Mouse (Mus musculus): Measurements from ENCODE around the gene Slc4a11. TPM values are rescaled to one million over a fixed set of nuclear protein-coding genes. Genes with fewer than 3 reads are reported as not detected.
"Not testable (repeated sequence)": the region's sequence is repeated elsewhere in the genome, so short reads cannot be mapped to it uniquely, and the experiment has no call there.

Slc4a11 gene
- polyA plus RNA-seq, 1 experiment from 2014 or later: 0.14 TPM

DNA sequence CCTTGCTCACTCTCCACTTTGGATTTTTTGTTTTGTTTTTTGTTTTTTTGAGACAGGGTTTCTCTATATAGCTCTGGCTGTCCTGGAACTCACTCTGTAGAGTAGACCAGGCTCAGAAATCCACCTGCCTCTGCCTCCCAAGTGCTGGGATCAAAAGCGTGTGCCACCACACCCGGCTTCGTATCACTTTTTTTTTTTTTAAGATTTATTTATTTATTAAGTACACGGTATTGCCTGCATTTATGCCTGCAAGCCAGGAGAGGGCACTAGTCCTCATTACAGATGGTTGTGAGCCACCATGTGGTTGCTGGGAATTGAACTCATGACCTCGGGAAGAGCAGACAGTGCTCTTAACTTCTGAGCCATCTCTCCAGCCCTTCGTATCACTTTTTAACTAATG is 48.3 kb downstream of the Slc4a11 start:
- H3K9ac ChIP-seq; H3K4me3 ChIP-seq (replicated peaks); H3K27ac ChIP-seq; H3K4me2 ChIP-seq; H3K9me3 ChIP-seq (replicated peaks); DNase-seq; H3K27me3 ChIP-seq; ATAC-seq (ENCODE audit: low read depth): not testable (repeated sequence)
- WGBS (ENCODE audit: insufficient replicate concordance): 69% methylated on average over 6 of the region's 6 CpGs
- Histone ChIP-seq H3K4me1 (replicated peaks) (peaks cover 12% of the 10 kb centered on the region), H3K36me3 (peaks cover 22% of the 10 kb centered on the region)

DNA sequence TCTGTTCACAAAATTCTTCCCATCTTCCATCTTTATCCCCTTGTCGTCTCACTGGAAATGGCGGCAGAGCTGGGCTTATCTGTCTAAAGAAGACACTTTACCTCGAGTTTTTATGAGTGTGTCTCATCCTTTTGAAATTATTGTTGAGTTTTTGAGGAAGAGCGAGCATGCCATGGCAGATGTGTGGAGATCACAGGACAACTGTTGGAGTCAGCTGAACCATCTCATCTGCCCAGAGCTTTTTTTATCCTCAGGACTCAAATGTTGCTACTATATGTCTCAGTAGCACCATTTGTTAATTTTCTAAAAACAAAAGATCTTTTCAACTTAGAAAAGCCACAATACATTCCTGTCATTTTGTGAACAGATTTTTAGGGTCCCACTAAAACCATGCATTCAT is 52.1 kb downstream of the Slc4a11 start:
- WGBS (ENCODE audit: insufficient replicate concordance): 58% methylated on average over 4 of the region's 4 CpGs
- Histone ChIP-seq H3K9ac (no peak overlapping the region), H3K4me3 (replicated peaks) (no peak overlapping the region), H3K4me1 (replicated peaks) (peaks cover 18% of the 10 kb centered on the region), H3K9me3 (replicated peaks) (no peaks in the 10 kb centered on the region), H3K27ac (no peak overlapping the region), H3K27me3 (peaks cover 20% of the 10 kb centered on the region), H3K36me3 (0 out of 2 replicates have a peak, but pooled peaks cover 5% of the 10 kb centered on the region), H3K4me2 (no peak overlapping the region)
- DNase-seq (no peak), ATAC-seq (ENCODE audit: low read depth) (no peak)

DNA sequence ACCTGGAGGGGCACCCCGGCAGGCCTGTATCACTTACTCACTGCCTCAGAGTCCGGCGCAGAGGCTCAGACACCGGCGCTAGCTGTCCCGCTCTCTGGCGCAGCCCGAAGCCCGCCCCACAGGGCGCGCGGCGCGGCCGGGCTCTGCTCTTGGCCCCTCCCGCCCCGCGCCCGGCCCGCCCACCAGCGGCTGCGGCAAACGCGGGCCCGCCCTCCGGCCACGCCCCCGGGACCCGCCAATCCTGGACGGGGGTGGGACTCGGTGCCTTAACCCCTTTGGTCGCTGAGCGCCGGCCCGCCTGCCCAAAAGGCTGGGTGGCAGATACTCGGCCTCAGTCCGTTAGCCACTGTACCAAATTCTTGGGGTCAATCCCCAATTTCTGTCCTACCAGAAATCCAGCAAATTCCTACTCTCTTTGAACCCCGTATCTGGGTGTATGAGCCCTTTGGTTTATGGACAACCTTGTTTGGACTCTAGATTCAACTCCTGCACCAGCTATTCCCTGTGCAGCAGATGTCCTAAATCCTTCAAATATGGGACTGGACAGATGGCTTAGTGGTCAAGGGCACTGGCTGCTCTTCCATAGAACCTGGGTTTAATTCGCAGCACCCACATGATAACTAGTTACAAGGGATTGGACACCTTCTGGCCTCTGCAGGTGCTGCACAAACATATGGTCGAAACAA is 54.5 kb downstream of the Slc4a11 start, which contains the start of gene Lzts3:
Lzts3 (minus strand) TSS at position 120 of the 686 bp plus-strand sequence.
- ATAC-seq (ENCODE audit: low read depth) (peak; percentile 97), DNase-seq (peak; percentile 93)
- Histone ChIP-seq H3K4me2 (peak within 1 kb of the TSS; percentile 98), H3K9ac (peak within 1 kb of the TSS; percentile 82), H3K36me3 (0 out of 2 replicates have a peak, but pooled peaks cover 5% of the 10 kb centered on the region), H3K4me1 (replicated peaks) (peaks cover 27% of the 10 kb centered on the region), H3K4me3 (replicated peaks) (peak within 1 kb of the TSS; percentile 69), H3K27ac (no peak within 1 kb of the TSS), H3K27me3 (peaks cover 42% of the 10 kb centered on the region), H3K9me3 (replicated peaks) (no peaks in the 10 kb centered on the region)
- WGBS (ENCODE audit: insufficient replicate concordance): 2% methylated on average over 40 of the region's 40 CpGs

DNA sequence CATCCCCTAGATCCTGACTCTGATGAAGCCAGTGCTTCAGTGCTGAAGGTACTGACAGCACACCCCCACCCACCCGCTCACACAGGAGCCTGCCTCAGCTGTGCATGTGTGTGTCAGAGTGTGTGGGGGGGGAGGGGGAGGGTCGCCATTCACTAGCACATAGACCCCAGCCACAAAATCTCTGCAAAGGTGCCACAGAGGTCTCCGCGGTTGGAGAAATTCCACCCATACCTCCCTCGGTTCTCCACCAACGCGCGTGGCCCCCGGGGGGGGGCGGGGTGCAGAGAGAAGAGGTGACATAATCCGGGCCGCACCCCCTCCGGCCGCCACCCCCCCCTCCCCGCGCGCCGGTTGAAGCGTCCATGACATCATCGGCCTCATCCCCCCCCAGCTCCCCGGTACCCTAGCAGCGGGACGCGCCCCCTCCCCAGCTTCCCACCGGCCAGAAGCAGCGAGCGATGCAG is 55.1 kb downstream of the Slc4a11 start:
- peaks cover 48% of the 10 kb centered on the region for H3K27me3 ChIP-seq
- H3K27ac ChIP-seq: no peak overlapping the region
- H3K4me1 ChIP-seq (replicated peaks): peaks cover 28% of the 10 kb centered on the region
- DNase-seq (no peak), ATAC-seq (ENCODE audit: low read depth) (0 out of 2 replicates have a peak, but pooled peaks have one; percentile 0)
- peak overlapping the region; percentile 98 for H3K4me2 ChIP-seq
- 3% methylated on average over 16 of the region's 27 CpGs for WGBS (ENCODE audit: insufficient replicate concordance)
- 0 out of 2 replicates have a peak, but pooled peaks cover 5% of the 10 kb centered on the region for H3K36me3 ChIP-seq
- H3K9ac ChIP-seq: peak overlapping the region; percentile 82
- peak overlapping the region; percentile 69 for H3K4me3 ChIP-seq (replicated peaks)
- H3K9me3 ChIP-seq (replicated peaks): no peaks in the 10 kb centered on the region

DNA sequence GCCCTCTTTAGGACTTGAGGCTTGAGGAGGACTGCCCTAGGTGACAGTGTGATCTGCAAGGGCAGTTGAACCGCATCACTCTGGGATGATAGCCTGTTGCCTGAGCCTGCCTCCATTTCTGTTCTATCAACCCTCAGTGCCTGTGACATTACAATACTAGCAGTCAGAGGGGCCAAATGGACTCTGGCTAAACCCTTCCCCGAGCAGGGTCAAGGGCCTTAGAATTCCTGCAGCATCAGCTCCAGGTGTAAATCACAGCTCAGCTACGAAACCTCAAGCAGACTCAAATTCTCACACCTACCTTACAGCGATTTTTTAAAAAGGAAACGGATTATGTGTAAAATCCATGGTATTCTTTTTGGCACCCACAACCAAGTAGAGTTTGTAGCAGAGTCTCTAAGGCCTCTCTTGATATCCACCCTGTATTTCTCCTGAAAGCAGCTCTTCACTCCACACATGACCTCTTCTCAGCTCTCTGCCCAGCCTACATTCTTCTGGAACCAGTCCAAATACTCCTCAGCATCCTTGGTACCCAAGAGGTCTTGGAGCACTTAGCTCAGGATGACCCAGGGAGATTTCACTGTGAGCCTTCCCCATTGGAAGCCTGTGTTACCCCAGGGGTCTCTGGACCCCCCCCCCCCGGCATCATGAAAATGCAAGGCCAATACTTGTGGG is 55.8 kb downstream of the Slc4a11 start:
- H3K27ac ChIP-seq: no peak overlapping the region
- no peaks in the 10 kb centered on the region for H3K9me3 ChIP-seq (replicated peaks)
- peak overlapping the region; percentile 98 for H3K4me2 ChIP-seq
- no peaks in the 10 kb centered on the region for H3K36me3 ChIP-seq
- DNase-seq: no peak
- H3K9ac ChIP-seq: no peak overlapping the region
- H3K4me3 ChIP-seq (replicated peaks): peak overlapping the region; percentile 69; the same call in 1 of the 2 replicates
- H3K27me3 ChIP-seq: peaks cover 55% of the 10 kb centered on the region
- WGBS (ENCODE audit: insufficient replicate concordance): 62% methylated on average over 6 of the region's 6 CpGs
- no peak for ATAC-seq (ENCODE audit: low read depth)
- H3K4me1 ChIP-seq (replicated peaks): peaks cover 28% of the 10 kb centered on the region

DNA sequence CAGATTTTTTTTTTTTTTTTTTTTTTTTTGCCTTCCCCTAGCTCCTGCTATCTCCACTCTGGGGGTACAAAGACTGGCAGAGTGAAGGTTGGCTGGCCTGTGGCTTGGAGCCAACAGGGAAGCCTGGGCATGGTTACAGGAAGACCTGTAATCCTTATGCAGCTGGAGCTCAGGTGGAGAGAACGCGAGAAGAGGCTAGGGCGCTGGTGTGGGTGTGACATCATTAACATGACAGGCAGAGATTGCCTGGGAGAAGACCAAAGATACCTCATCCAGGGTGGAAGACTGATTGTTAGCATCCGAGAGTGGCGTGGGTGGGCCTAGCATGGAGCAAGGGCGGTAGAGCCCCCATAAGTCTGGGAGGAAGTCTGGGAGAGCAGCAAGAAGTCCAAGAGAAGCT is 58.0 kb downstream of the Slc4a11 start:
- H3K4me2 ChIP-seq: no peak overlapping the region
- H3K27me3 ChIP-seq: peaks cover 77% of the 10 kb centered on the region
- WGBS (ENCODE audit: insufficient replicate concordance): 63% methylated on average over 6 of the region's 6 CpGs

DNA sequence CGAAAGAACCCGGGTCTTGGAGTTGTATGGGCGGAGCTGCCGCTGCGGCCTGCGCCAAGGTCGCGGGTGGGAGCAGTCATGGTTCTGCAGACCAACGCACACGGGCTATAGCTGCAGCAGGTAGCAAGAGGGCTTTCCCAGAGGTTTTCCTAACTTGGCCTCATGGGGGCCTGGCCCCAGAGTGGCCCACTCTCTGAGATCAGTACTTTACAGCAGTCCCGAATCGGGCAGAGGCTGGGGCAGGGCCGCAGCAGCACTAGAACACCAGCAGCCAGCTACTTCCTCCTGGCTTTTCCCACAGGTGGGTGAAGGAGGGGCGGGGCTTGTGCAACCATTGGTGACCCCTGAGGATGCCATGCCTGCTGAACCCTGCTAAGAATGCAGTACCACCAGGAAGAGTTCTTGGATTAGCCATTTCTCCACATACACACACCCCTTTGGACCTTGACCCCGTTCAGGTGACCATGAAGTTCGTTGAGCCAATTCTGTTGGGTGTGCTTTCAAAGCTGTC is 59.2 kb downstream of the Slc4a11 start:
- peak overlapping the region; percentile 28 for H3K4me2 ChIP-seq
- H3K4me1 ChIP-seq (replicated peaks): peaks cover 44% of the 10 kb centered on the region
- no peak overlapping the region for H3K9ac ChIP-seq
- DNase-seq (no peak), ATAC-seq (ENCODE audit: low read depth) (no peak)
- WGBS (ENCODE audit: insufficient replicate concordance): 33% methylated on average over 16 of the region's 16 CpGs
- H3K4me3 ChIP-seq (replicated peaks): no peak overlapping the region
- H3K27me3 ChIP-seq: peaks cover 88% of the 10 kb centered on the region
- no peak overlapping the region for H3K27ac ChIP-seq
- H3K9me3 ChIP-seq (replicated peaks): no peaks in the 10 kb centered on the region
- no peaks in the 10 kb centered on the region for H3K36me3 ChIP-seq

More for the DNA sequence above, 58.0 kb downstream of the Slc4a11 start:
- Histone ChIP-seq H3K4me1 (replicated peaks) (peaks cover 48% of the 10 kb centered on the region), H3K36me3 (no peaks in the 10 kb centered on the region), H3K9ac (no peak overlapping the region), H3K9me3 (replicated peaks) (no peaks in the 10 kb centered on the region), H3K4me3 (replicated peaks) (no peak overlapping the region), H3K27ac (no peak overlapping the region)
- no peak for DNase-seq
- no peak for ATAC-seq (ENCODE audit: low read depth)

DNA sequence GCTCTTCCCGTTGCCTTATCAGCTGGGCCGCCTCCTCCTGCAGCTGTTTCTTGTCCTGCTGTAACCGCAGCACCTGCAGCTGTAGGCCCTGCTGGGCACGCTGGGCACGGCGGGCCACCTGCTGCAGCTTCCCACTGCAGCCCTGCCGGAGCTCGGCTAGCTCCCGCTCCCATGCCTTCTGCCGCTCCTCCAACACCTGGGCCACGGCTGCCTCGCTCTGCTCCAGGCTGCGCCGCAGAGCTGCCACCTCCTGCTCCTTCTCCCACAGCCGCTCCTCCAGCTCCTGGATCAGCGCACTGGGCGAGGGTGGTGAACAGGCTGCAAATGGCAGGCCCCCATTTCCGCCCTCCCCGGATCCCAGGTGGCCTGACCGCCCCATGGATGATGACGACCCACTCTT is 61.5 kb downstream of the Slc4a11 start:
- peak overlapping the region; percentile 58 for H3K4me2 ChIP-seq
- H3K27ac ChIP-seq: no peak overlapping the region
- peak overlapping the region; percentile 25 for H3K4me3 ChIP-seq (replicated peaks)
- H3K9ac ChIP-seq: peak overlapping the region; percentile 36; the same call in 1 of the 2 replicates
- no peaks in the 10 kb centered on the region for H3K9me3 ChIP-seq (replicated peaks)
- H3K27me3 ChIP-seq: peaks cover 85% of the 10 kb centered on the region
- 12% methylated on average over 21 of the region's 21 CpGs for WGBS (ENCODE audit: insufficient replicate concordance)
- peaks cover 31% of the 10 kb centered on the region for H3K4me1 ChIP-seq (replicated peaks)
- H3K36me3 ChIP-seq: no peaks in the 10 kb centered on the region
- ATAC-seq (ENCODE audit: low read depth): peak; percentile 37; the same call in 1 of the 2 replicates
- no peak for DNase-seq

DNA sequence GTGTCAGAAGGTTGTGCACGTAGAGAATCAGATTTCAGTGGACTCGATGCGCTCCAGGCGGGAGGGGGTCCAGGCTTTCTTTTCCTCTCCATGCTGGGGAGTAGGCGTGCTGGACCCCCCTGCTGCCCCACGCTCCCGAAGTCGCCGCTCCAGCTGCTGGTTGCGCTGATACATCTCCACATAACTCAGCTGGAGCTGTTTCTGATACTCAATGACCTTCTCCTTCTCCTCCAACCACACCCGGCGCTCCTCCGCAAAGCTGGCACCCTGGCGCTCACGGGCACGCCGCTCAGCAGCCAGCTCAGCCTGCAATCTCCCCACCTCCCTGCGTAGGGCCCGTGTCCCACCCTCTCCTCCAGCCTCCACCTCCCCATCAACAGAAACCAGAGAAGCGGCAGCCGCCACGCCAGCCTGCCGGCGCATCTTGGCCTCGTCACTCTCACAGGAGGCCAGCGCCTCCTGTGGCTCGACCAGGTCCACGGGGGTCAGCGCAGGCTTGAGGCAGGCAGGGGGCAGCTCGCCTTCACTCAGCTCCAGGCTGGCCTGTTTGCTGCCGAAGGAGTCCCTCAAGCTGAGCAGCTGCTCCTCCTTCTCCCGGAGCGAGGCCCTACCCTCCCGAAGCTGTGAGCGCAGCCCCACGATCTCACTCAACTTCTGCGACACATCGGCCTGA is 62.4 kb downstream of the Slc4a11 start:
- no peaks in the 10 kb centered on the region for H3K36me3 ChIP-seq
- ATAC-seq (ENCODE audit: low read depth) (no peak), DNase-seq (no peak)
- H3K9me3 ChIP-seq (replicated peaks): no peaks in the 10 kb centered on the region
- H3K27me3 ChIP-seq: peaks cover 76% of the 10 kb centered on the region
- H3K27ac ChIP-seq: no peak overlapping the region
- WGBS (ENCODE audit: insufficient replicate concordance): 5% methylated on average over 38 of the region's 38 CpGs
- H3K4me2 ChIP-seq: peak overlapping the region; percentile 58
- peak overlapping the region; percentile 29; the same call in 1 of the 2 replicates for H3K9ac ChIP-seq
- H3K4me3 ChIP-seq (replicated peaks): peak overlapping the region; percentile 41
- H3K4me1 ChIP-seq (replicated peaks): peaks cover 31% of the 10 kb centered on the region
